Mouse (Mus musculus): ENCODE results near the gene C1qa.

Gene C1qa

GRCm38 (mm10) chr4:136898637-136899036 lies at the start of gene C1qa:
Gene C1qa (minus strand): TSS chr4:136898803.
- in situ Hi-C loops (cut with MboI; ENCODE audit: low sequenced_read_pairs): loop anchor here (10.0 to 25.0 kb wide), 2 partner anchors 176 to 389 kb away; partner anchors contain the start of gene Wnt4

DNA sequence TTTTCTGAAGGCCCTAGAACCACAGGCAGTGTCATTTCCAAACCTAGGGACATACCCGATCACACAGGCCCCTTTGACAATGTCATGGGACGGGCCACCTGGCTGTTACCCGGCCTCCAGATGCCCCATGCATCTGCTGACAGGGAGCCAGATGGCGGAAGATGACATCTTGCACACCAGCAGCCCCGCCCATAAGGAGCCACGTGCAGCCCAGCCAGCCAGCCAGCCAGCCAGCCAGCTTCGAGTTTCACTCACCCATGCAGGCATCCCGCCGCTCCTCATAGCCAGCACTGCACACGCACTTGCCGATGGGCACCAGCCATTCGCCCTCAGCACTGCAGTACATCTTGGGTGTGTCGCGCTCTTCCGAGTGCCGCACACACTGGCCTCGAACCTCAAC lies 46.8 kb upstream of the C1qa start:
- in situ Hi-C loops (cut with MboI; ENCODE audit: low sequenced_read_pairs): no loop called here

- in situ Hi-C loops (cut with MboI; ENCODE audit: low sequenced_read_pairs): no loop called here
Measured at GRCm38 (mm10) chr4:136944558-136945350, 46.2 kb upstream of the C1qa start.

DNA sequence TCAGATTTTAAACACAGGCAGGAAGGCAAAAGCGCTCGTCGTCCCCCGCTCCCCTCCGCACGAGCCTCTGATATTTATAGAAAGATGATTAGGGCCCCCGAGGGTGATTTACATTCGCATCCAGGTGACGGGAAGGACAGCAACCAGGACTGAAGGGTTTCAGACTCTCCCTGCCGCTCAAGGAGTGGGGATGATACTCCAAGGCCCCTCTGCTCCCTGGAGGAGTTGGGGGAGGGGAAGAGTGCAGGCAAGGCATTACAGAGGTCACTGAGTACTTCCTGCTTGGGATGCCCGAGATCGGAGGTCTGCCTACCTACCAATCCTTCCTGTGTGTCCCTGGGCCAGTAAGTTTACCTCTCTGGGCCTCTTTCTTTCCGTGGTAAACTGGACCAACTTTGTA lies 44.6 kb upstream of the C1qa start:
- in situ Hi-C loops (cut with MboI; ENCODE audit: low sequenced_read_pairs): no loop called here

DNA sequence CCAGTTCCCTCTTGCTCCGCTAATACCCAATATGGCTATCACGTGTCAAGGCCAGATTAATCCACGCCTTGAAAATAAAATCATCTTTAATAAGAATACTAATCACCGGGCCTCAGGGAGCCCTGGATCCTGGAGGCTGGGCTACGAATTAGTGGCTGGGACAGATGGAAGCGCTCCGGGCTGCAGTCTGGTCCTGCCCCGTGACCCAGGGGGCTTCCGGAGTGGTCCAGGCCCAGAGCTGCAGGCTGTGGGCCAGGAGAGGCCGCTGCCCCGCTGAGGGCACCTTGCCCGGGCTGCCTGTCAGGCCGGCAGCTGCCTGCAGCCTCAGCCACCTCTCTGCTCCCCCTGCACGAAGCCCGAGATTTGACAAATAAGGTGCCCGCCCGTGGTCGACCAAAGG lies 44.2 kb upstream of the C1qa start:
- in situ Hi-C loops (cut with MboI; ENCODE audit: low sequenced_read_pairs): no loop called here

DNA sequence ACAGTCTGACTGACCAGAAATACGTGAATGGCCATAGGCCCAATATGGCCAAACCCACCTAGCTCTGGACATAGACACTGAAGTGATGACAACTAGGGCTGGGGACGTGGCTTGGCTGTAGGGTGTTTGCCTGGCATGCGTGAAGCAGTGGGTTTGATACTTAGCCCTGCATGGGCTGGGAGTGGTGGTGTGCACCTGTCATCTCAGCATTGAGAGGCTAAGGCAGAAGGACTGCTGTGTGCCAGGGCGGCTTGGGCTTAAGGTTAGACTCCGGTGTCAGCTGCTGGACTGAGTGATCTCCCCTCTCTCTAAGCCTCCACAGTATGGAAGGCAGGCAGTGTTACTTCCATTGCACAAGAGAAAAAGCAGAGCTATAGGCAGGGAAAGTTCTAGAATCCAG lies 39.3 kb upstream of the C1qa start:
- in situ Hi-C loops (cut with MboI; ENCODE audit: low sequenced_read_pairs): no loop called here

GRCm38 (mm10) chr4:136937344-136937743 lies 38.7 kb upstream of the C1qa start:
- in situ Hi-C loops (cut with MboI; ENCODE audit: low sequenced_read_pairs): no loop called here

DNA sequence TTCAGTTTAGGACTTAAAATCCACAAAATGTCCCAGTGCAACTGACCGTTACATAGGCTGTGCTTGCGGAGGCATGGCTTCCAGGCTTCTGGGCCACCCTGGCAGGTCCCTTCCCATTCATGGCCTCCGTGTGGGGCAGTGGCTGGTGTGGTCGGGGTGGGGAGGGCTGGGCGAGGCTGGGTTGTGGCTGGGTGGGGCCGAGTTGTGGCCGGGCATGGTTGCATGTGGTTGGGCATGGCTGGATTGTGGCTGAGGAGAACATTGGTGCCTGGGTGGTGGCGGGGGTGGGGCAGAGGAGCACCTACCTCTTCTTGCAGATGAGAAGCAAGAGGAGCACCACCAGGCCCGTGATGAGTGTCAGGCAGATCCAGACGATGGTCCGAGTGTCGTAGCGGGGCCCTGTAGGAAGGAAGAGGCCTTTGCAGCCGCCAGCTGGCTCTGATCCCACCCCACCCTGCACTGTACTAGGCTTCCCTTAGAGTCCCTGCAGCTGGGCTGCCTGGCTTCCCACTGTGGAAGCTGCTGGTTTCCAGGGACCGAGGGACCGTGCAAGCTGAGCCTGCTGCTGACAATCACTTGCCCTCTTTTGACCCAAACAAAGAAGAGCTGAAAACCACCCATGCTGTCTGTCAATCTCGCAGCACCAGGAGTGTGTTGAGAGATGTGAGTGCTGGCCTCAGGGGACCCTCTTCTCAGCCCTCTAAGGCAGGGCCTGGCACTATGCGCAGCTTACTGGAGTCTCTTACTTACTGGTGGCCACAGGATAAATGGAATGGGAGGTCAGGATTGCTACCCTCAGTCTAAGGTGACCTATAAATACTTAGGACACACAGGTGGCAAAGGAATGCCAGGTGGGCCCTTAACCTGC lies 36.4 kb upstream of the C1qa start:
- in situ Hi-C loops (cut with MboI; ENCODE audit: low sequenced_read_pairs): no loop called here

DNA sequence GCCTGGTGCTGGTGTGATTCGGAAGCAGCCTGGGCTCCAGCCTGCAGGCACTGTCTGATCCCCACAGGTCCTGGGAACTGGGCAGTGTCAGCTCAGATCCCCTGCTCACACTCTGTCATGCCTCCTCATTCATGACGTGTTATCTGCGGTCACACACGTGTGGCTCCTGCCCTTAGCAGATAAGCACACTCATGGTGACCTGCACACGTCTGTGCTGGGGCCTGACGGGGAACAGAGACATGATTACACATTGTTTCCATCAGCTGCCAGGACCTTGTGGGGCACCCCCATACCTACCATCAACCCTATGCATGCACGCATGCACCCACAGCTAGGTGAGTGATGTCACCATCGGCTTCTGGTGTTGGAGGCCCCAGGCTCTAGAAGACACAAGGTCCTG lies 31.9 kb upstream of the C1qa start:
- in situ Hi-C loops (cut with MboI; ENCODE audit: low sequenced_read_pairs): no loop called here

DNA sequence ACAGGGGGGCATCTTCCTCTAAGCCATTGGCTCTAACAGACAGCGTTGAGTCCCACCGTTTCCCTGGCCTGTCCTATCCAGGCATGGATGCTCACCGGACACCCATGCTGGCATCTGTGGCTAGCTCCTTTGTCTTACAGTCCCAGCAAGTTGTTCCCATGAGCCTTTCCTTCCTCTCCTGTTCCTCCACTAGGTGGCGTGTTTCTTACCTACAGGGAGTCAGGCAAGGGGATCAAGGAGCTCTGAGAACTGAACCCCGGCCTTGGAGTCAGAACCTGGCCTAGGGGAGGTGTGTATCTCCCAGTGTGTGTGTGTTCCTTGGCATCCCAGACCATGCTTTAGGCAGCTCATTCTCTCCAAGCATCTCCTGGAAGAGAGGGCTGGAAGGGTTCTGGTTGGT lies 30.3 kb upstream of the C1qa start:
- in situ Hi-C loops (cut with MboI; ENCODE audit: low sequenced_read_pairs): no loop called here

GRCm38 (mm10) chr4:136925804-136926203 lies 27.2 kb upstream of the C1qa start:
- in situ Hi-C loops (cut with MboI; ENCODE audit: low sequenced_read_pairs): no loop called here

DNA sequence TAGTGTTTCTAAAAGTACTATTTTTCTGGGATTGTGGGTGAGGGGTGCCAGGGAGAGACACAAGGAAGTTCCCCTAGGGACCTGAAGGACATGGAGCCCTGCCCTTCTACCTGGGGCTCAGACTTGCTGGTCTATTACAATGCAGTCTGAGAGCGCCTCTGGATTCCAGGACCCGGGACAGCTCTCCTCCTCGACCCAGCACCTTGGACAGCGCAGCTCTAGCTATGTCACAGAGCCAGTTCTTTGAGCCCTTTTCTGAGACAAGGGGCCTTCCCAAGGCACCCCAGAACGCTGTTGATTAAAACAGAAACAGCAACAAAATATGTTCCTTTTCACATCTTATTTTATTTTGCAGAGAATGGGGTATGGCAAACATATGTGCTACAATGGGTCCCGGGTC lies 25.9 kb upstream of the C1qa start:
- in situ Hi-C loops (cut with MboI; ENCODE audit: low sequenced_read_pairs): no loop called here

GRCm38 (mm10) chr4:136919526-136919925 lies 20.9 kb upstream of the C1qa start:
- in situ Hi-C loops (cut with MboI; ENCODE audit: low sequenced_read_pairs): no loop called here

DNA sequence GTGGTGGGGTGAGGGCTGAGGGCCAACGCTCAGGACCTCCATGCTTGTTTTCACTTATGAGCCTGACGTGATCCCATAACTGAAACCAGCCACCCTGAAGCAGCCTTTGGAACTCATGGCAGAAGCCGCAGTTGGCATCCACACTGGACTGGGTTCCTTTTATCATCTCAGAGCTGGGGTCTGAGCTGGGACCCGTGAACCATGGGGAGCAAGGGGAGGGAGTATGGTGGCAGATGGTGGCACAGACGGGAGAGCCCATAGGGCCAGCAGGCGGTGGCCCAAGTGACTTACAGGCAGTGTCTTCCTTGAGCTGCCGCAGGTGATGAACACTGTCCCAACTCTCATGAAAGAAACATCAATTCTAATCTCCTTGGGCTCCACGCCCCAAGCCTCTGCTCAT lies 20.2 kb upstream of the C1qa start:
- in situ Hi-C loops (cut with MboI; ENCODE audit: low sequenced_read_pairs): no loop called here

- in situ Hi-C loops (cut with MboI; ENCODE audit: low sequenced_read_pairs): no loop called here
Measured at GRCm38 (mm10) chr4:136917165-136917524, 18.5 kb upstream of the C1qa start.

DNA sequence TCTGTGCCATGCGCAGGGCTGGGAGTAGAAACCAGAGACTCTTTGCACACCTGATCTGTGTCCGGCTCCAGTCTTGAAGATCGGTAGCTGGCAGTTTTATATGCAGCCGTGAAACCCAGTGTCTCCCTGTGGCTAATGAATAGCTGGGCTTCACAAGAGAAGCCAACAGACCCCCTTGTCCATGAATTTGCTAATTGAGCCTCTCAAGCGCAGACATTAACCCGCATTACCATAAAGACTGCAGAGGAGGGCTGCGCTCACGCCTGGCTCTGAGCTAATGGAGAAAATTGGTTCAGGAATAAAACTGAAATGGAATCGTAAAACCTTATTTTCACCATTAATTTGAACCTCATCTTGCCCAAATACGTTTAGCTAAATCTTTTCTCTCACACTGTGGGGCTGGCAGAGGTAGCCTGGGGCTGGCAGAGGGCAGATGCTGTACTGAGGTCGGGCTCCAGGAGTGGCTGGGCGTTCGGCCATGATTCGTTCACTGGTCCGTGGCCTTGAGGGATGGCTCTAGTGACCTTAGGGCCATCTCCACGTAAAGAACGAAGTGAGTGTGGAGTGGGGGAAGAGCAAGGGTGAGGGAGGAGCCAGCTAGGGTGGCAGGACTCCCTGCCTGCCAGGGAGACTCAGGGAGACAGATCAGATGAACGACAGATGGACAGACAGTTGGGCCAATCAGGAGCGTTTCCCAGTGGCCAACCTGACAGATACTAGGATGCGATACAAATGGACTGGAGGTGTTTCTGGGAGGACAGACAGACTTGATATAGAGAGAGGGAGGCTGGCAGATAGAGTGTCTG lies 18.0 kb upstream of the C1qa start:
- in situ Hi-C loops (cut with MboI; ENCODE audit: low sequenced_read_pairs): no loop called here

DNA sequence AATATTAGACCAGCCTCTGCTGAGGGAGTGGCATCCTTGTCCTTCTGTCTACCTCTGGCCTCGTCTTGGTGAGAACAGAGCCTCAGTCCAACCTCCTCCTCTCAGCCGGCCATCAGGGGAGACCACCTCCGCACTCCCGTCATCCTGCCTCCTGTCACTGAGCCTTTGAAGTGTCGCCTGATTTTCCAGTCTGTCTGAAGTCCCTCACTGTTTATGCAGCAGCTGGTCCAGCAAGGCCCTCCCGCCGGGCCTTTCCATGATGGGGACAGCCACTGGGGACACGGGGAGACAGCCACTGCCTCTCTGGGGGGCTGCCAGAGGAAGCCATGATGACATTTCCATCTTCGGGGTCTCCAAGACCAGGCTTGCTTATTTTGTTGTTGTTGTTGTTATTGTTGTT lies 14.2 kb upstream of the C1qa start:
- in situ Hi-C loops (cut with MboI; ENCODE audit: low sequenced_read_pairs): no loop called here

DNA sequence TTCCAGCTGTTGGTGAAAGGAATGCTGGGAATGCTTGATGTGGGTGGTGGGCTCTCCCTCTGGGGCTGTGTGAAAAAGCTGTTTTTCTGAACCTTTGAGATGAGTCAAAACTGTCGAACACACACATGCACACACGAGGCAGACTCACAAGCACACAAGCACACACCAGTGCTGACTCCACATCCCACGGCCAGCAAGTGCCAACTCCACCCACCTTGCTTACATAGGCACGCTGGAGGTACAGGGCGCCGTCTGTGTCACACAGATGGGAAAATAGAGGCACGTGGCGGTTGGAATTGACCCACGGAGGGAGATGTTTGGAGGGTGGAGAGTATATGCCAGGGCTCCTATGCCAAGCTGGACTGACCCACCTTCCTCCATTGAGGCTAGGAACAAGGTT lies 13.2 kb upstream of the C1qa start:
- in situ Hi-C loops (cut with MboI; ENCODE audit: low sequenced_read_pairs): no loop called here

DNA sequence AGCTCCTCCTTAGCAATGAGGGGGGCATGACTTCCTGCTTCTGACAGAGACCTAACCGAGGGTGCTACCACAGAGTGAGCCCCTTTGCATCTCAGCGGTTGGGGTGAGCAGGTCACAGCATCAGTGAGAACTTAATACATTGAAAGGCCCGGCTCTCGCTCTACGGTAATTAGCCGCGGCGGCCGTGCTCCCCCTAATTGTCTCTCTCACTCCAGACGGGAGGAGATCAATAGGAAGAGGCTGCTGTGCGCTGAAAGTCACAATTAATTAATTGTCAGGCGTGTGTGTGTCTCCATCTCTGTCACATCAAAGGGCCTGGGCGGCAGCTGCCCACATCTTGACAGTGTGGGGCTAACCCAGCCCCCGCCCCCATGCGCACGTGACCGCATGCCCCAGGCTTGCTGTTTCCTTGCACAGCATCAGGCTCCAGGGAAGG lies 12.6 kb upstream of the C1qa start:
- in situ Hi-C loops (cut with MboI; ENCODE audit: low sequenced_read_pairs): no loop called here

GRCm38 (mm10) chr4:136907809-136908208 lies 9.2 kb upstream of the C1qa start:
- in situ Hi-C loops (cut with MboI; ENCODE audit: low sequenced_read_pairs): no loop called here

- in situ Hi-C loops (cut with MboI; ENCODE audit: low sequenced_read_pairs): no loop called here
Measured at GRCm38 (mm10) chr4:136907033-136907432, 8.4 kb upstream of the C1qa start.

Measured in CH12F3 (cell line).